Mouse (Mus musculus) forebrain, embryonic 15.5 days (tissue): ENCODE measurements at regions not wholly inside any gene's neighbourhood (a gene's known extent, or its start where the extent isn't known, plus 50 kb on each side); places are given as distances from the start of the nearest gene placed in this dataset.
A peak's percentile ranks its signal among the peaks of the same experiment; 100 is the strongest.

Experiments used
- ATAC-seq: fragments of 200-750 bp; cut with Nextera tagmentation; replicated peaks from 2 replicates; pipeline ENCODE4 v1.8.0; 2017; ENCODE audit warnings: mild to moderate bottlenecking, moderate TSS enrichment, moderate library complexity
- H3K27ac ChIP-seq: fragments of 300-500 bp; sonication (generic); replicated peaks from 2 replicates; pipeline ENCODE4 v1.5.1; 2015; ENCODE audit warnings: mild to moderate bottlenecking, inconsistent platforms
- H3K27me3 ChIP-seq: fragments of 300-500 bp; sonication (generic); 2 replicates; pipeline ENCODE4 v1.6.1; 2015; ENCODE audit warnings: inconsistent platforms
- H3K36me3 ChIP-seq: fragments of 300-500 bp; sonication (generic); 2 replicates; pipeline ENCODE4 v1.6.1; 2015; ENCODE audit warnings: mild to moderate bottlenecking, inconsistent platforms
- H3K4me1 ChIP-seq: fragments of 300-500 bp; sonication (generic); 2 replicates; pipeline ENCODE4 v1.6.1; 2015; ENCODE audit warnings: inconsistent platforms
- H3K4me2 ChIP-seq: fragments of 300-500 bp; sonication (generic); replicated peaks from 2 replicates; pipeline ENCODE4 v1.6.1; 2015; ENCODE audit warnings: mild to moderate bottlenecking, inconsistent platforms
- H3K4me3 ChIP-seq: fragments of 300-500 bp; sonication (generic); 2 replicates; pipeline ENCODE4 v1.5.1; 2015; ENCODE audit warnings: mild to moderate bottlenecking, inconsistent platforms
- H3K9ac ChIP-seq: fragments of 300-500 bp; sonication (generic); replicated peaks from 2 replicates; pipeline ENCODE4 v1.6.1; 2015; ENCODE audit warnings: mild to moderate bottlenecking, inconsistent platforms
- H3K9me3 ChIP-seq: fragments of 300-500 bp; sonication (generic); 2 replicates; pipeline ENCODE4 v1.6.1; 2016; ENCODE audit warnings: inconsistent platforms
- WGBS: fragments of 180-500 bp; shearing (Covaris S2); methylation state at CpG from one replicate; pipeline ENCODE4 v1.1.7; 2015; ENCODE audit warnings: mixed read lengths; 5-methylcytosine and 5-hydroxymethylcytosine counted together

GRCm38 (mm10) chr6:47390436-47391002 is 62.7 kb upstream of the Cul1 start:
- ATAC-seq, result peak; percentile 90
- no peak overlapping the region for H3K4me3 ChIP-seq
- H3K4me2 ChIP-seq, result peak overlapping the region; percentile 1; the same call in 1 of the 2 replicates
- H3K27ac ChIP-seq, result peak overlapping the region; percentile 82
- no peaks in the 10 kb centered on the region for H3K27me3 ChIP-seq
- no peak overlapping the region for H3K9ac ChIP-seq
- H3K9me3 ChIP-seq, result no peaks in the 10 kb centered on the region
- 10% methylated on average over 7 of the region's 7 CpGs for WGBS
- H3K36me3 ChIP-seq, result no peaks in the 10 kb centered on the region
- peaks cover 25% of the 10 kb centered on the region for H3K4me1 ChIP-seq

GRCm38 (mm10) chr6:47391014-47391802 is 62.0 kb upstream of the Cul1 start:
- Histone ChIP-seq H3K27me3 (no peaks in the 10 kb centered on the region), H3K36me3 (no peaks in the 10 kb centered on the region), H3K9ac (no peak overlapping the region), H3K27ac (peak overlapping the region; percentile 82), H3K4me1 (peaks cover 25% of the 10 kb centered on the region), H3K4me3 (no peak overlapping the region), H3K9me3 (no peaks in the 10 kb centered on the region), H3K4me2 (no peak overlapping the region)
- WGBS, result 53% methylated on average over 3 of the region's 3 CpGs
- peak; percentile 80 for ATAC-seq

- 43% methylated on average over 5 of the region's 5 CpGs for WGBS
- no peak for ATAC-seq
- no peak overlapping the region for H3K9ac ChIP-seq
Observed at GRCm38 (mm10) chr6:47395465-47396337, 57.5 kb upstream of the Cul1 start.

More at GRCm38 (mm10) chr6:47395465-47396337, 57.5 kb upstream of the Cul1 start:
- H3K4me1 ChIP-seq, result peaks cover 8% of the 10 kb centered on the region
- no peaks in the 10 kb centered on the region for H3K9me3 ChIP-seq
- H3K27me3 ChIP-seq, result no peaks in the 10 kb centered on the region
- H3K4me3 ChIP-seq, result no peak overlapping the region
- H3K27ac ChIP-seq, result no peak overlapping the region
- H3K4me2 ChIP-seq, result no peak overlapping the region
- no peaks in the 10 kb centered on the region for H3K36me3 ChIP-seq
